Mouse (Mus musculus) G1E-ER4 (cell line): ENCODE measurements around the gene Zbed3. TPM values are rescaled to one million over a fixed set of nuclear protein-coding genes. Genes with fewer than 3 reads are reported as not detected.

ENCODE experiments used
- GATA1 ChIP-seq: IDR thresholded peaks from one replicate; pipeline ENCODE4 v1.8.0; 2012; ENCODE audit warnings: low read length, inconsistent platforms
- polyA plus RNA-seq: library from polyadenylated mRNA; stranded (reverse); fragments of >175 nt; gene quantifications from 2 replicates; pipeline ENCODE4 v1.2.3, GENCODE M21; 2012

The Zbed3 gene
- polyA plus RNA-seq, 1 experiment: not detected

- TF ChIP-seq GATA1: no peak
These were observed 2.6 kb downstream of the Zbed3 start for GRCm38 (mm10) chr13:95325907-95326550.

- TF ChIP-seq GATA1: no peak
These were observed 3.4 kb downstream of the Zbed3 start for GRCm38 (mm10) chr13:95326611-95327344.

GRCm38 (mm10) chr13:95327345-95327741 is 3.9 kb downstream of the Zbed3 start:
- no peak for TF ChIP-seq GATA1

- TF ChIP-seq GATA1: no peak
These were observed 5.4 kb downstream of the Zbed3 start for GRCm38 (mm10) chr13:95328767-95329166.

- no peak for TF ChIP-seq GATA1
These were observed 7.1 kb downstream of the Zbed3 start for GRCm38 (mm10) chr13:95330507-95330906.

- TF ChIP-seq GATA1: no peak
These were observed 8.9 kb downstream of the Zbed3 start for GRCm38 (mm10) chr13:95332086-95332899.

- no peak for TF ChIP-seq GATA1
These were observed 12.8 kb downstream of the Zbed3 start for GRCm38 (mm10) chr13:95336122-95336677.

GRCm38 (mm10) chr13:95343470-95343869 is 20.1 kb downstream of the Zbed3 start:
- no peak for TF ChIP-seq GATA1

GRCm38 (mm10) chr13:95345869-95346268 is 22.5 kb downstream of the Zbed3 start:
- TF ChIP-seq GATA1: no peak

GRCm38 (mm10) chr13:95347018-95347696 is 23.7 kb downstream of the Zbed3 start:
- TF ChIP-seq GATA1: no peak

- no peak for TF ChIP-seq GATA1
These were observed 25.1 kb downstream of the Zbed3 start for GRCm38 (mm10) chr13:95348476-95348875.

- no peak for TF ChIP-seq GATA1
These were observed 34.8 kb downstream of the Zbed3 start for GRCm38 (mm10) chr13:95358223-95358622.

GRCm38 (mm10) chr13:95363440-95363839 is 40.0 kb downstream of the Zbed3 start:
- no peak for TF ChIP-seq GATA1

GRCm38 (mm10) chr13:95366356-95366755 is 42.9 kb downstream of the Zbed3 start:
- TF ChIP-seq GATA1: no peak
